ENCODE assay signal across 7 mouse cellular contexts in genomic region chr11:95586184-95586583, GRCm38 (mm10). TPM values are rescaled to one million over a fixed set of nuclear protein-coding genes. Genes with fewer than 3 reads are reported as not detected.
A peak's percentile ranks its signal among the peaks of the same experiment; 100 is the strongest.
DNase-seq lines count a peak whose midpoint lies in the region; ATAC-seq and TF ChIP-seq lines count a peak whose summit lies in the region.

No protein-coding gene starts in this region.

- H3K36me3 ChIP-seq in embryonic facial prominence, embryonic 14.5 days (ENCODE audit: control insufficient read depth, insufficient read depth, low read length): no peaks in the 10 kb centered on the region
- H3K36me3 ChIP-seq in limb, embryonic 13.5 days: no peaks in the 10 kb centered on the region
- no peaks in the 10 kb centered on the region for H3K36me3 ChIP-seq in midbrain, postnatal 0 days (ENCODE audit: insufficient read depth, low read length)

- ATAC-seq in embryonic facial prominence, embryonic 14.5 days (ENCODE audit: low read depth): peak; percentile 38
- 0 out of 2 replicates have a peak, but pooled peaks have one; percentile 20 for ATAC-seq in limb, embryonic 13.5 days (ENCODE audit: low FRiP score, low read depth)
- peak; percentile 35; the same call in 1 of the 2 replicates for ATAC-seq in midbrain, postnatal 0 days (ENCODE audit: low FRiP score)

- H3K9me3 ChIP-seq in embryonic facial prominence, embryonic 14.5 days (ENCODE audit: control insufficient read depth, low read length): no peaks in the 10 kb centered on the region
- H3K9me3 ChIP-seq in limb, embryonic 13.5 days: no peaks in the 10 kb centered on the region
- no peaks in the 10 kb centered on the region for H3K9me3 ChIP-seq in midbrain, postnatal 0 days (ENCODE audit: low read length)

- peak; percentile 86 for TF ChIP-seq CTCF in midbrain, postnatal 0 days (IDR thresholded peaks at IDR 0.05)

- peak; percentile 68 to 82 for DNase-seq in adrenal gland, postnatal 4 days (ENCODE audit: low spot score in 2 of 2)
- peak; percentile 88 for DNase-seq in embryonic facial prominence, embryonic 14.5 days (ENCODE audit: low spot score)
- peak; percentile 44 to 74 for DNase-seq in heart, adult 9 months (ENCODE audit: low spot score in 2 of 2)
- DNase-seq in kidney, adult 9 months: peak; percentile 85
- DNase-seq in midbrain, postnatal 0 days (ENCODE audit: low spot score): peak; percentile 91
- DNase-seq in spleen, postnatal 10 days (ENCODE audit: low spot score in 2 of 2): peak; percentile 42 to 78

- H3K4me2 ChIP-seq in embryonic facial prominence, embryonic 14.5 days (ENCODE audit: low read depth, low read length): peak overlapping the region; percentile 81
- peak overlapping the region; percentile 85 for H3K4me2 ChIP-seq in limb, embryonic 13.5 days (replicated peaks)
- H3K4me2 ChIP-seq in midbrain, postnatal 0 days (ENCODE audit: low read depth, low read length, poor library complexity, severe bottlenecking): peak overlapping the region; percentile 89

- peak overlapping the region; percentile 53 for H3K9ac ChIP-seq in embryonic facial prominence, embryonic 14.5 days (ENCODE audit: low read depth, low read length)
- H3K9ac ChIP-seq in limb, embryonic 13.5 days: peak overlapping the region; percentile 67
- H3K9ac ChIP-seq in midbrain, postnatal 0 days (replicated peaks; ENCODE audit: low read length, poor library complexity, severe bottlenecking): no peak overlapping the region

- peaks cover 40% of the 10 kb centered on the region for H3K4me1 ChIP-seq in embryonic facial prominence, embryonic 14.5 days (ENCODE audit: control insufficient read depth, insufficient read depth, low read length)
- peaks cover 78% of the 10 kb centered on the region for H3K4me1 ChIP-seq in limb, embryonic 13.5 days
- H3K4me1 ChIP-seq in midbrain, postnatal 0 days (ENCODE audit: insufficient read depth, low read length): peaks cover 5% of the 10 kb centered on the region; the same call in 1 of the 2 replicates

- H3K27me3 ChIP-seq in embryonic facial prominence, embryonic 14.5 days (replicated peaks; ENCODE audit: control insufficient read depth, insufficient read depth, low read length): peaks cover 44% of the 10 kb centered on the region
- peaks cover 94% of the 10 kb centered on the region for H3K27me3 ChIP-seq in limb, embryonic 13.5 days
- peaks cover 56% of the 10 kb centered on the region for H3K27me3 ChIP-seq in midbrain, postnatal 0 days (ENCODE audit: insufficient read depth, low read length)

- H3K4me3 ChIP-seq in embryonic facial prominence, embryonic 14.5 days (ENCODE audit: low read depth, low read length): peak overlapping the region; percentile 49
- H3K4me3 ChIP-seq in limb, embryonic 13.5 days: peak overlapping the region; percentile 54
- peak overlapping the region; percentile 42 for H3K4me3 ChIP-seq in midbrain, postnatal 0 days (ENCODE audit: low read depth, low read length)

- no peak overlapping the region for H3K27ac ChIP-seq in embryonic facial prominence, embryonic 14.5 days (replicated peaks; ENCODE audit: low read depth, low read length)
- H3K27ac ChIP-seq in limb, embryonic 13.5 days: no peak overlapping the region
- no peak overlapping the region for H3K27ac ChIP-seq in midbrain, postnatal 0 days (ENCODE audit: low read depth, low read length)

- whole genome bisulfite sequencing in embryonic facial prominence, embryonic 14.5 days: 0% methylated on average over 19 of the region's 25 CpGs
- under 1% methylated on average over 25 of the region's 25 CpGs for WGBS in limb, embryonic 13.5 days
- WGBS in midbrain, postnatal 0 days: under 1% methylated on average over 25 of the region's 25 CpGs

RNA-seq across cellular contexts. Expression of gene Ngfr, which starts 1.4 kb away (rescaled TPM):
- 10 to 100 TPM; 15.3 to 20.4 TPM for total RNA-seq in adrenal gland, postnatal 4 days (2021)
- 47.5 and 58.7 TPM in 2 replicates for polyA plus RNA-seq in embryonic facial prominence, embryonic 14.5 days (2014; fragmentation: Nextera tagmentation; extraction: Ambion mirVana)
- polyA plus RNA-seq in limb, embryonic 13.5 days (2015; fragmentation: Nextera tagmentation; extraction: Ambion mirVana): 29.4 and 34.5 TPM in 2 replicates
- total RNA-seq in midbrain, postnatal 0 days (2014; rRNA removed): 11.1 and 16.9 TPM in 2 replicates
- polyA plus RNA-seq in midbrain, postnatal 0 days (2015; fragmentation: Nextera tagmentation; extraction: Ambion mirVana): 5.1 and 5.2 TPM in 2 replicates
